Mouse (Mus musculus) kidney, postnatal 0 days (tissue): ENCODE measurements around the gene Dcdc2c. TPM values are rescaled to one million over a fixed set of nuclear protein-coding genes. Genes with fewer than 3 reads are reported as not detected.
A peak's percentile ranks its signal among the peaks of the same experiment; 100 is the strongest.

Experiments used
- ATAC-seq: fragments of 200-750 bp; cut with Nextera tagmentation; replicated peaks from 2 replicates; pipeline ENCODE4 v1.8.0; 2017; ENCODE audit warnings: low read depth, moderate number of reproducible peaks, moderate TSS enrichment, moderate library complexity; ENCODE audit not compliant: low FRiP score
- DNase-seq: peaks from one replicate; pipeline ENCODE4 v3.0.0-alpha.2; 2016; ENCODE audit warnings: low spot score
- H3K27ac ChIP-seq: fragments of 300-500 bp; sonication (generic); 2 replicates; pipeline ENCODE4 v1.5.1; 2014; ENCODE audit warnings: mild to moderate bottlenecking
- H3K27me3 ChIP-seq: fragments of 300-500 bp; sonication (generic); 2 replicates; pipeline ENCODE4 v1.6.1; 2014; ENCODE audit warnings: low read length, mixed read lengths; ENCODE audit not compliant: insufficient read depth
- H3K36me3 ChIP-seq: fragments of 300-500 bp; sonication (generic); 2 replicates; pipeline ENCODE4 v1.6.1; 2014; ENCODE audit warnings: low read length, mixed read lengths; ENCODE audit not compliant: insufficient read depth
- H3K4me1 ChIP-seq: fragments of 300-500 bp; sonication (generic); replicated peaks from 2 replicates; pipeline ENCODE4 v1.6.1; 2014; ENCODE audit warnings: antibody characterized with exemption, low read length, mixed read lengths; ENCODE audit not compliant: insufficient read depth
- H3K4me2 ChIP-seq: fragments of 300-500 bp; sonication (generic); 2 replicates; pipeline ENCODE4 v1.6.1; 2014; ENCODE audit warnings: mild to moderate bottlenecking, low read length, moderate library complexity, mixed read lengths
- H3K4me3 ChIP-seq: fragments of 300-500 bp; sonication (generic); replicated peaks from 2 replicates; pipeline ENCODE4 v1.5.1; 2014; ENCODE audit warnings: low read depth, low read length
- H3K9ac ChIP-seq: fragments of 300-500 bp; sonication (generic); 2 replicates; pipeline ENCODE4 v1.6.1; 2014; ENCODE audit warnings: low read depth, low read length
- H3K9me3 ChIP-seq: fragments of 300-500 bp; sonication (generic); replicated peaks from 2 replicates; pipeline ENCODE4 v1.6.1; 2016; ENCODE audit warnings: low read length, inconsistent platforms, mixed read lengths
- CTCF ChIP-seq: IDR thresholded peaks from 2 replicates; pipeline ENCODE4 v1.5.1; 2016; ENCODE audit warnings: antibody characterized with exemption, low read depth, mild to moderate bottlenecking, moderate library complexity
- WGBS: fragments of 180-500 bp; shearing (Covaris S2); extraction: QIAGEN DNeasy Blood & Tissue Kit; methylation state at CpG from one replicate; pipeline ENCODE4 v1.1.7; 2014; 5-methylcytosine and 5-hydroxymethylcytosine counted together
- polyA plus RNA-seq: library from polyadenylated mRNA; unstranded; fragments of >200 nt; fragmentation: Nextera tagmentation; extraction: Ambion mirVana; gene quantifications from 2 replicates; pipeline ENCODE4 v1.2.1, GENCODE M21; 2015

Gene Dcdc2c
- polyA plus RNA-seq, 1 experiment from 2014 or later: not detected

- ATAC-seq (peak; percentile 94), DNase-seq (peak; percentile 95)
- H3K4me2 ChIP-seq: peak overlapping the region; percentile 61
- no peaks in the 10 kb centered on the region for H3K36me3 ChIP-seq
- peaks cover 7% of the 10 kb centered on the region; the same call in 1 of the 2 replicates for H3K4me1 ChIP-seq
- H3K4me3 ChIP-seq: peak overlapping the region; percentile 29
- no peaks in the 10 kb centered on the region for H3K27me3 ChIP-seq
- no peak overlapping the region for H3K27ac ChIP-seq
- WGBS: 9% methylated on average over 24 of the region's 24 CpGs
- TF ChIP-seq CTCF: peak; percentile 83
- no peaks in the 10 kb centered on the region for H3K9me3 ChIP-seq
- peak overlapping the region; percentile 0; the same call in 1 of the 2 replicates for H3K9ac ChIP-seq
These were observed 37.1 kb upstream of the Dcdc2c start for GRCm38 (mm10) chr12:28589090-28589868.

DNA sequence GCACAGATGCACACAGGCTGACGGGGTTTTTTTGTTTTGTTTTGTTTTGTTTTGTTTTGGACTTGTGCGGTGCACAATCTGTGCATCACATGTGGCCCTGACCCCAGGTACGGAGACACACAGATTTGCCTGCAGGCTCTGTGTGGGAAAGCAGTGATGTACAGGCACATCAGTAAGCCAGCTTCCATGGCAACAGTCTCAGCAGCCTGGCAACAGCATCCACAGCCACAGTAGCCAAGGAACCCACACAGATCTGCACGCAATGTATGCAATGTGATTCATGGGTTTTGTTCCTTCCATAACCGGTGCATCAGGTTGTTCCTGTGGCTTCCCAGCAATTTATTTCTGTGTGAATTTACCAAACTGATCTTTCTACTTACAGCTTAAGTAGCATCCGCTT, 35.8 kb upstream of the Dcdc2c start:
- no peak for DNase-seq
- H3K9me3 ChIP-seq: no peaks in the 10 kb centered on the region
- no peak overlapping the region for H3K9ac ChIP-seq
- no peak for TF ChIP-seq CTCF
- H3K27ac ChIP-seq: no peak overlapping the region
- 76% methylated on average over 6 of the region's 6 CpGs for WGBS
- no peak for ATAC-seq
- H3K27me3 ChIP-seq: no peaks in the 10 kb centered on the region
- no peak overlapping the region for H3K4me3 ChIP-seq
- H3K4me1 ChIP-seq: peaks cover 7% of the 10 kb centered on the region; the same call in 1 of the 2 replicates
- H3K4me2 ChIP-seq: no peak overlapping the region
- H3K36me3 ChIP-seq: no peaks in the 10 kb centered on the region

- ATAC-seq (no peak), DNase-seq (no peak)
- 72% methylated on average over 3 of the region's 3 CpGs for WGBS
- H3K4me1 ChIP-seq: no peaks in the 10 kb centered on the region
- H3K4me2 ChIP-seq: no peak overlapping the region
- no peak overlapping the region for H3K4me3 ChIP-seq
- no peaks in the 10 kb centered on the region for H3K36me3 ChIP-seq
- H3K27ac ChIP-seq: no peak overlapping the region
- H3K27me3 ChIP-seq: no peaks in the 10 kb centered on the region
- no peak overlapping the region for H3K9ac ChIP-seq
- H3K9me3 ChIP-seq: no peaks in the 10 kb centered on the region
- no peak for TF ChIP-seq CTCF
These were observed 31.8 kb upstream of the Dcdc2c start for GRCm38 (mm10) chr12:28584036-28584435.

DNA sequence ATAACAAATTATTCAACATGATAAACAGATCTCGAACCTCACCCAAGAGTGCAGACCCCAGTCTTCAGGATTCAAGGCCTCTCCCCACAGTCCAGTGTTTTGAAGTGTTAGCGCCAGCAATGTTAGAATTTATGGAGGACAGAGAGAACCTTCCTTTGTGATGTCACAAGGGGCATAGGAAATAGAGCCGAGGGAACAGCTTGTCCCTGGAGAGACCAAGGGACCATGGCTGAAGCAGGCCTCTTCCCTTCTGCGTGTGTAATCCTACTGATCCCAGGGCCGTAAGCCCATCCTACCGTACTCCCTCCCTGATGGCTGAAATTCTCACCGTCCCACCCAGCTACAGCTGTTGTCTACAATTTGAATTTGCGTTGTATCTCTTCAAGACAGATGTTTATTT, 30.2 kb upstream of the Dcdc2c start, which contains the start of gene Allc:
TSS of gene Allc (minus strand) at position 101 of the 400 bp plus-strand sequence.
- no peaks in the 10 kb centered on the region for H3K27me3 ChIP-seq
- no peak for ATAC-seq
- no peak for TF ChIP-seq CTCF
- DNase-seq: no peak
- H3K36me3 ChIP-seq: no peaks in the 10 kb centered on the region
- no peak within 1 kb of the TSS for H3K27ac ChIP-seq
- H3K9ac ChIP-seq: no peak within 1 kb of the TSS
- no peak within 1 kb of the TSS for H3K4me3 ChIP-seq
- H3K9me3 ChIP-seq: no peaks in the 10 kb centered on the region
- 80% methylated on average over 8 of the region's 8 CpGs for WGBS
- H3K4me2 ChIP-seq: no peak within 1 kb of the TSS
- no peaks in the 10 kb centered on the region for H3K4me1 ChIP-seq

DNA sequence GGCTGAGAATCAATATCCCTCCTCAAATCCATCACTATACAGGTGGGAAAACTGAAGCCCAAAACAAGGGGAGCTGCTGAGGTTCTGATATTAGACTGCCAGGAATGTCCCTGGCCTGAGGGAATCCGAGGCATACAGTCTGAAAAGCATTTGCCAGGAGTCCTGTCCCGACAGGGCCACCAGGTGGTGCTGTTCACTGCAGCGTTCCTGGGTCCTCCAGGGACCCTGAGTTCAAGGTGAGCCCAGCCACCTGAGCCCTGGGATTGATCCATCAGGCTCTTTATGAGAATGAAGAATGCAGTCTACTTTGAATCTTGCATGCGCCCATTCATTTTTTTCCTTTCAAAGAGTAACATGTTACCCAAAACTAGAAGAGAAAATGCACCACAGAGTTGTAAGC, 26.9 kb upstream of the Dcdc2c start:
- WGBS: 39% methylated on average over 4 of the region's 4 CpGs

GRCm38 (mm10) chr12:28578147-28578546, 25.9 kb upstream of the Dcdc2c start:
- H3K4me3 ChIP-seq: no peak overlapping the region
- DNase-seq (no peak), ATAC-seq (no peak)
- 84% methylated on average over 3 of the region's 3 CpGs for whole genome bisulfite sequencing
- H3K4me2 ChIP-seq: no peak overlapping the region
- H3K9ac ChIP-seq: no peak overlapping the region
- no peak overlapping the region for H3K27ac ChIP-seq
- H3K27me3 ChIP-seq: no peaks in the 10 kb centered on the region
- no peak for TF ChIP-seq CTCF
- H3K4me1 ChIP-seq: no peaks in the 10 kb centered on the region
- no peaks in the 10 kb centered on the region for H3K9me3 ChIP-seq
- no peaks in the 10 kb centered on the region for H3K36me3 ChIP-seq

More for the DNA sequence above, 26.9 kb upstream of the Dcdc2c start:
- Histone ChIP-seq H3K4me2 (no peak overlapping the region), H3K4me1 (no peaks in the 10 kb centered on the region), H3K9ac (no peak overlapping the region), H3K4me3 (no peak overlapping the region), H3K36me3 (no peaks in the 10 kb centered on the region), H3K27me3 (no peaks in the 10 kb centered on the region), H3K9me3 (no peaks in the 10 kb centered on the region), H3K27ac (no peak overlapping the region)
- DNase-seq (no peak), ATAC-seq (no peak)
- TF ChIP-seq CTCF: peak; percentile 62
